Mouse (Mus musculus): ENCODE data around the gene Shd. TPM values are rescaled to one million over a fixed set of nuclear protein-coding genes. Genes with fewer than 3 reads are reported as not detected.
A peak's percentile ranks its signal among the peaks of the same experiment; 100 is the strongest.

Gene Shd
- total RNA-seq, 2 experiments from 2014 or later, result 53.7 to 55.3 TPM

GRCm38 (mm10) chr17:56023386-56023785, 53.1 kb downstream of the Shd start:
- peak; percentile 6 to 20 for DNase-seq (ENCODE audit: low spot score in 2 of 2)

GRCm38 (mm10) chr17:56024476-56024875, 54.2 kb downstream of the Shd start:
- no peak for DNase-seq (ENCODE audit: low spot score in 2 of 2)

GRCm38 (mm10) chr17:56024931-56025330, 54.7 kb downstream of the Shd start:
- no peak for DNase-seq (ENCODE audit: low spot score in 2 of 2)

Other genes starting within 250 kb of the Shd start
- gene Adgre4, start 220.5 kb upstream of the Shd start, total RNA-seq (2021), result not detected
- gene Zfp119a, start 91.5 kb upstream of the Shd start, total RNA-seq (2021), result 10 to 100 TPM in 1 of 2 experiments, 1 to 10 TPM in 1; 9.4 to 10.5 TPM
- gene Zfp959, start 78.4 kb upstream of the Shd start, total RNA-seq (2021), result 1 to 10 TPM; 7.8 to 8.1 TPM
- 1 to 10 TPM; 3.9 to 4.4 TPM for gene Zfp119b, start 21.0 kb upstream of the Shd start, total RNA-seq (2021)
- 1 to 10 TPM; 3.1 to 3.8 TPM for gene Ebi3, start 17.8 kb upstream of the Shd start, total RNA-seq (2021)
- 10 to 100 TPM; 15.9 to 16.8 TPM for gene Yju2, start 11.4 kb upstream of the Shd start, total RNA-seq (2021)
- 100 to 1,000 TPM in 1 of 2 experiments, 10 to 100 TPM in 1; 98.0 to 101 TPM for gene Fsd1, start 16.0 kb downstream of the Shd start, total RNA-seq (2021)
- gene Stap2, start 35.1 kb downstream of the Shd start, total RNA-seq (2021), result 1 to 10 TPM; 5.3 TPM
- 100 to 1,000 TPM; 109 to 112 TPM for gene Mpnd, start 35.2 kb downstream of the Shd start, total RNA-seq (2021)
- gene Sh3gl1, start 66.2 kb downstream of the Shd start, total RNA-seq (2021), result 10 to 100 TPM; 58.7 to 59.9 TPM
- gene Chaf1a, start 70.0 kb downstream of the Shd start, total RNA-seq (2021), result 1 to 10 TPM; 5.2 to 6.2 TPM
- gene Ubxn6, start 104.6 kb downstream of the Shd start, total RNA-seq (2021), result 10 to 100 TPM; 68.5 to 70.6 TPM
- 100 to 1,000 TPM in 1 of 2 experiments, 10 to 100 TPM in 1; 99.8 to 115 TPM for gene Hdgfl2, start 109.2 kb downstream of the Shd start, total RNA-seq (2021)
- under 1 TPM; 0.43 to 0.51 TPM for gene Plin4, start 139.3 kb downstream of the Shd start, total RNA-seq (2021)
- gene Plin5, start 147.1 kb downstream of the Shd start, total RNA-seq (2021), result 1 to 10 TPM; 1.0 to 1.7 TPM
- gene Lrg1, start 151.5 kb downstream of the Shd start, total RNA-seq (2021), result not detected
- 100 to 1,000 TPM; 117 to 125 TPM for gene Sema6b, start 169.9 kb downstream of the Shd start, total RNA-seq (2021)
- gene Tnfaip8l1, start 192.0 kb downstream of the Shd start, total RNA-seq (2021), result 1 to 10 TPM; 7.0 to 7.2 TPM
- gene Mydgf, start 213.5 kb downstream of the Shd start, total RNA-seq (2021), result 10 to 100 TPM; 48.3 to 53.7 TPM
- gene Dpp9, start 248.4 kb downstream of the Shd start, total RNA-seq (2021), result 10 to 100 TPM; 44.5 to 45.6 TPM

Data from layer of hippocampus, postnatal 10 days (tissue).